Mouse (Mus musculus): ENCODE data around the gene Kmt2c.
"Not testable (repeated sequence)": the region's sequence is repeated elsewhere in the genome, so short reads cannot be mapped to it uniquely, and the experiment has no call there.

The Kmt2c gene

DNA sequence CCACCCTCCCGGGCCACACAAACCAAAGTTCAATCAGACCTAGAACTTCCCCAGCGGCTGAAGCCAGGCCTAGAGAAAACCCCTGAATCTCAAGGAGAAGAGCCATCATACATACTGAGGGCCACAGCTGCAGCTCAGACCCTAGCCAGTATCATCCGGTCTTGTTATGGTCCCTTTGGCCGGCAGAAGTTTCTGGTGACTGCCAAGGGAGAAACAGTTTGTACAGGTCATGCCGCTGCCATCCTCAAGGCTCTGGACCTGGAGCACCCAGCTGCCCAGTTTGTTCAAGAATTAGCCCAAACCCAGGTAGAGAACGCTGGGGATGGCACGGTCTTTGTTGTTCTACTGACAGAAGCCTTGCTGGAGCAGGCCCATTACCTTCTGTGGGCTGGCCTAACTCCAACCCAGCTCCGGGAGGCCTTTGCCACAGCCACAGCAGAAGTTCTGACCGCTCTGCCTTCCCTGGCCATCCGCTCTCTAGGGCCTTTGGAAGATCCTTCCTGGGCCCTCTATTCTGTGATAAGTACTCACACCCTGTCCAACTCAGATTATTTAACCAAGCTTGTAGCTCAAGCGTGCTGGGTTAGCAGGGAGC, 17.8 kb upstream of the Kmt2c start:
- DNase-seq (ENCODE audit: low spot score in 2 of 2) = no peak

DNA sequence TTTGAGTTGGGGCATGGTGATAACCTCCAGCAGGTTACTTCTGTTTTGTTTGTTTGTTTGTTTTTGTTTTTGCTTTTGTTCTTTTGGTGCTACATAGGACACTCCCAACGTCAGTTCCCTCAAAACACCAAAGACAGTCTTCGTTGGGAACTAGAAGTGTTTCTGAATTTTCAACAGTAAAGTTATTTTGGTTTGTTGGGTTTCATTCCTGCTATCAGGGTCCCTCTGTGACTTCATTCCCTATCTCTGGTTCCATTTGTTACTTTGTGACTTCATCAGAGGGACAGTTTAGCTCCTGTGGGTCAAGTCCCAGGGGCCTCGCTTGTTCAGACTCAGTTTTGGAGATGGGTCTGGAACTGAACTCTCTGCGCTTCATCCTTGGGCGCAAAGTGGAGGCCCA, 17.2 kb upstream of the Kmt2c start, which contains the start of gene Cct8l1:
Gene Cct8l1, plus strand, starts transcription at position 301 of the 400 bp plus-strand sequence.
- DNase-seq (ENCODE audit: low spot score in 2 of 2) = no peak

DNA sequence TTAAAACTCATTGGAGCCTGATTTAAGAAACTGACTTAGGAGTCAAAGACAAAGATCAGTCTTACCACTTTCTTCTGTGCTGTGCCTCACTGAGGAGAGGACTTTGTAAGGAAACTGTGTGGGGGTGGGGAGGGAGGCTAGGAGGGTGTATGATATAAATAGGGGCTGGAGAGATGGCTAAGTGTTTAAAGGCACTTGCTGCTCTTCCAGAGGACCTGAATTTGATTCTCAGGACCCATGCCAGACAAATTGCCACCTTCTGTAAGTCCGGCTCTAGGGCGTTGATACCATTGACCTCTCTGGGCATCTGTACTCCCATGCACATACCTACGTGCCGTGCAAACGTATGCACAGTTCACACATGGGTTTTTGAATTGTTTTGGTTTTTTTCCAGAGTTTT, 7.5 kb upstream of the Kmt2c start:
- DNase-seq (ENCODE audit: low spot score in 2 of 2) = no peak

DNA sequence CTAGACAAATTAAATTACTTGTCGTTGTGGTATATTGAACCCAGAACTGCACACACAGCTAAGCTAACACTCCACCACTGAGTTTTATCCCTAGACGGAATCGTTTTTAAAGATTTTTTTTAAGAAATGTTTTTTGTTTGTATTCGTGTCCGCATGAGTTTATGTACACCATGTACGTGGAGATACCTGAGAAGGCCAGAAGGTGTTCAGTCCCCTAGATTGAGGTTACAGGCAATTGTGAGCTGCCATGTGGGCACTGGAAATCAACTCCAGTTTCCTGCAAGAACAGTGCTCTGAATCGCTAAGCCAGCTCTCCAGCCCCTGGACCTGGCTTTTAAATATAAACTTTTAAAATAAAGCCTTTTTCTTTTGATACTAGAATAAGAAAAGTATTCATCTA, 2.1 kb upstream of the Kmt2c start:
- DNase-seq (ENCODE audit: low spot score in 2 of 2) = no peak

DNA sequence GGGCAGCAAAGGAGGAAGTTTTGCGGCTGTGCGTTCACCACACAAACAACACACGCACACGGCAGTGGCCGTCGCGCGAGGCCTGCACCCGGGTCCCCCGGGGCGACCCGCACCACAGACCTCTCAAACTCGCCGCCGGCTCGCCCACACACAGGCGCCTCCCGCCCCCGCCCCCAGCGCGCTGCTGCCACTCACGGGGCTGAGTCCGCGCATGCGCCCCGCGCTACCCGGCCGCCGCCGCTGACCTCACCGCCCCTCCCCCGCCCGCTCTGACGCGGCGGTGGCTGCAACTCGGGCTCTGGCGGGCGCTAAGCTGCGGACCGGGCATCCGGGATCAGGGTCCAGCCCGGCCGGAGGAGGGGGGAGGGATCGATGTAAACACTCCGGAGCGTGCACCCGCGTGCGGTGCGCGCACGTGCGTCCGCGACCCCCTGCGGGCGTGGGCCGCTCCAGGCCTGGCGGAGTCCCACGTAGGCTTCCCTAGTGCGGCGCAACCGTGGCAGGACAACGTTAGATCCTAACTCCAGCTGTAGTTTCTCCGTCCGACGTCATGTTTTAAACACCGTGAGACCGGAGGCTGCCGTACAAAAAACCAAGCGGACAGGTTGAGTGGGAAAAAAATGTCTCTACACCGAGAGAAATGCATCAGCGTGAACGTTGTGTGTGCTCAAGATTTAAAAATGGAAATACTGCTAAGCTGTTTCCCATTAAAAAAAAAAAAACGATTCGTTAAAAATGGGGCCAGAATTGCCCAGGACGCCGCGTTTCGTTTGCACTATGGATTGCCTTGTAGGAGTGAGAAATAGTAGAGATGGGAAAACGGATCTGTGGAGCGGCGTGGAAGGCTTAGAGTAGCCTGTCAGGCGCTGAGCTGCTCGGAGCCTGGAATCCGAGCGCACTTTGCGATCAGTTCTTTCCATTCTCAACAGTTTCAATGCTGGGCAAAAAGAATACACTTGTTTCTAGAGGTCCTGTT, 1.1 kb upstream of the Kmt2c start:
- peak; percentile 98 for DNase-seq (ENCODE audit: low spot score in 2 of 2)

DNA sequence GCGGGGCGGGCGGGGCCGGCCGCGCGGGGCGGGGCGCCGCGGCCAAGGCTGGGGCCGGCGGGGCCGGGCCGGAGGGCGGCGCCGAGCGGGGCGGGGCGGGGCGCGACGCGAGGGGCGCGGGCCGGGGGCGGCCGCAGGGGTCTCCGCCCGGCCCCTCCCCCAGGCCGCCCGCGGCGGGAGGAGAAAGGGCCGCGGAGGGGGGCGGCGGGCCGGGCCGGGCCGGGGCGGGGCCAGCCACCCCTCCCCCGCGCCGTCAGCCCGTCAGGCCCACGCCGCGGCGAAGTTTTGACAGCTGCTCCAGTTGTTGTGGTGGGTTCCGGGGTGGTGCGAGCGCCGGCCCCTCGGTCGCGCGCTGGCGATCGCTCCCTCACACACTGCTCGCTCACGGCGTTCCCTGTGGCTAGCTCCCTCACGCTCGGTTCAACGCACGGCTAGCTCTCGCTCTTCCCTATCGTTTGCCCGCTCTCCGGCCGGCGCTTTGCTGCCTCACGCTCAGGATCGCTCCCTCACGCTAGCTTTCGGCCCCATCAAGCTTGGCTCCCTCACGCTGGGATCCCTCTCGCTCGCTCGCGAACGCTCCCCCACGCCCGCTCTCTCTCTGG, 339 bp upstream of the Kmt2c start:
- DNase-seq (ENCODE audit: low spot score in 2 of 2) = peak; percentile 84 to 87

DNA sequence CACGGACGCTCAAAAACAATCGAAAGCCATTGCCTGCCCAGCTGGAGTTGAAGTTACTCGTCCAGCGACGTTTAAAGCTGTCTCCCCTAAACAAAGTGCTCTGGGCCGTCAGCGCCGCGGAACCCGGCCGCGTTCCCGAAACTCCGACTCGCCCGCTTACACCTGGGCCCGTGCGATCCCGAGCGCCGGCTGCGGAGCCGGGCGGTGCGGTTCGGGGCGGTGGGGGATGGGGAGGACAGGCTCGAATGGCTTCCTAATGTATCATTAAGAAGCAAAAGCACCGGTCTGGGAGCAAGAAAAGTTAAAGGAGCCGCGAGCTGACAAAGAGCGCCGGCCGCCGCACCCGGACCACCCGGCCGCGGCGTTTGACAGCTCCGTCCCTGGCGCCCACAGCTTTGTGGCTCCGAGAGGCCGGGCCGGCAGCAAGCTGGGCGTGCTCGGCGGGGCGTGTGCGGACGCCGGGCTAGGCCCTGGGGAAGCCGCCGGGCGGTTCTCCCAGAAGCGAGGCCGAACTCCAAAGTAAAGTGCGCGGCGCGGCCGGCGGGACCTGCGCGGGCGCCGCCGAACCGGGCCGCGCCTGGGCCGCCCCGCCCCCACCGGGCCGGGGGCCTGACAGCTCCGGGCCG, 750 bp downstream of the Kmt2c start:
- peak; percentile 56 to 60 for DNase-seq (ENCODE audit: low spot score in 2 of 2)

DNA sequence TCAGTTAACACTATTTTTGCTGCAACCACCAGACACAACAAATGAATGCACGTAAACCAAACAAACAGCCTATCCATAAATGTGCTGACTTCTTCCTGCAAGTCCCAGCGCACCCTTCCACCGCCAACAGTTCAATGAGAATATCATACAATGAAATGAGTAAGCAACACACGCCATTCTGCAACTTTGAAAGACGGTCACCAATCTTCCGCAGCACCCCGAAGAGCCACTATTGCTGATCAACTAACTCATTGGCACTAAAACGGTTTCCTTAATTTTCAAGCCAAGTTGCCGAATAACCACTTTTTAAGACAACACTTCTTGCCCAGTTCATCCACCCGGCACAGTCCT, 1.2 kb downstream of the Kmt2c start:
- DNase-seq (ENCODE audit: low spot score in 2 of 2) = peak in 1 of 2 experiments; percentile 30

DNA sequence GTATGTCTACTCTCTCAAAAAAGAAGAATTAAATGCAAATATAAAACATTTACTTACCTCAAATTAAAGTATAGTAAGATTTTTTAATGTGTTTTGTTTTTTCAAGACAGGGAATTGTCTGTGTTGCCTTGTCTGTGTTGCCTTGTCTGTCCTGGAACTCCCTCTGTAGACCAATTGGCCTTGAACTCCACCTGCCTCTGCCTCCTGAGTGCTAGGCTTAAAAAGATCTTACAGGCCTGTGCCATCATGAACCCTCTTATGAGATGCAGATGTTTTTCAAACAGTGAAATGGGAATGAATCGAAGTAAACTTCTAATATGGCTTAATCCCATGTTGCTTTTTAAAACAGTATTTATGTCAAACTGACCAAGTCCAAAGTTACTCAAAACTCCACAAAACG, 1.9 kb downstream of the Kmt2c start:
- no peak for DNase-seq (ENCODE audit: low spot score in 2 of 2)

DNA sequence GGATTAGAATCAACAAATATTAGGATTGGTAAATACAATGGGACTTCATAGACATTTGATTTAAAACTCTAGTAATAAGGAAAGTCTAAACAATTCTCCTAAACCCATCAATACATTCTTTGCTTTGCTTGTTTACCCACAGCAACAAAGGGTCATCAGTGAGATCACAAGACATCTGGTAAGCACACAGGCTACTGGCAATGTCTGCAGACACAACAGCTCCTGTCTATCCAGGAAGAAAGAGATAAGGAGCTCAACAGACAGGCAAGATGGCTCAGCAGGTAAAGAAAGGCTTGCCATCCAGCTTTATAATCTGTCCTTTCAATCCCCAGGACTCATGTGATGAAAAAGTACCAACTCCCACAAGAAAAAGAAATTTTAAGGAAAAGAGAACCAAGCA, 19.7 kb downstream of the Kmt2c start:
- no peak for DNase-seq (ENCODE audit: low spot score in 2 of 2)

DNA sequence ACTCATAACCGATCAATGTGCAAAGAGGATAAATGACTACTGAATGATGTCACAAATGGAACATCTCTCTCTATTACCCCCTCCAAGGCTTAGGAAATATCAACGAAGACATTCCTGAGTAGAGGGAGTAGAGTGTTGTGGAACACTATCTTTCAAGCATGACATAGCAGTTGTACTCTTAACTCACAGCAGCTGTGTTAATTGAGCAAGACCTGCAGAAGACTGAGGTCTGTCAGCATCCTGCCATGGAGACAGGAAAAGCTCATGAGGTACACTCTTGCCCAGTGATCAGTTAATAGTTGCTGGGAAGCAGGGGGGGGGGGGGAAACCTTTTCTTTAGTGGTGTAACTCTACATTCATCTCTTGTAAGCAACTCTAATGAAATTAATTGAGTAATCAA, 22.8 kb downstream of the Kmt2c start:
- no peak for DNase-seq (ENCODE audit: low spot score in 2 of 2)

DNA sequence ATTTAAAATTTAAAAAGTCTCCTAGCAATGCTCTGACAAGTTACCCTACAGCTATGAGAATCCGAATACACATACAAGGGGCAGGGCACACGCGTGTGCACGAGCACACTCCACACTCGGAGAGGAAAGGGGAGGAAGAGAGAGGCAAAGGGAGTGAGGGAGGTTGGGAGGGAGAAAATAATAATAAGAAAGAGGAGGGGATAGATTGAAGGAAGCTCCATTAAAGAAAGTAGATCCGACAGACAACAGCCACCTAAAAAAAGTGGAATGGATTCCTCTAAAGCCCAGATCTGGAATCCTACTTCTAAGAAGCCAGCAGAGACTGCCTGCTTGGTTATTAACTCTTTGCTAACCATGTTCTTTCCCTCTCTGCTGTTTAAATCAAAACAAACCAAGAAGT, 26.5 kb downstream of the Kmt2c start:
- DNase-seq (ENCODE audit: low spot score in 2 of 2) = no peak

DNA sequence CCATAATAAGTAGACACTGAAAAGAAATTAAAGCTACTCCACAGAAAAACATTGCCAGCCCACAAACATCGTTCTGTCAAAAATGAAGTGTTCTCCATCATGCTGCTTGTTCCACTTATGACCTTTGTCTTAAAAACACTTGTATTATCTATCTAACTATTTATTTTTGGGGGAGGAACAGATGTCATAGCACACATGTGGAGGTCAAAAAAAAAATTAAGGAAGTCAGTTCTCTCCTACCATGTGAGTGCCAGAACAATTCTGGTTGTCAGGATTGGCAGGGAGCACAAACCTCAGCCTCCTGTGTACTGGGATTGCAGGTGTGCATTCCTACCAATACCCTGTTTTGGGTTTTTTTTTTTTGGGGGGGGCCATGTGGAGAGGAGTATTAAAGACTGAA, 36.6 kb downstream of the Kmt2c start:
- no peak for DNase-seq (ENCODE audit: low spot score in 2 of 2)

DNA sequence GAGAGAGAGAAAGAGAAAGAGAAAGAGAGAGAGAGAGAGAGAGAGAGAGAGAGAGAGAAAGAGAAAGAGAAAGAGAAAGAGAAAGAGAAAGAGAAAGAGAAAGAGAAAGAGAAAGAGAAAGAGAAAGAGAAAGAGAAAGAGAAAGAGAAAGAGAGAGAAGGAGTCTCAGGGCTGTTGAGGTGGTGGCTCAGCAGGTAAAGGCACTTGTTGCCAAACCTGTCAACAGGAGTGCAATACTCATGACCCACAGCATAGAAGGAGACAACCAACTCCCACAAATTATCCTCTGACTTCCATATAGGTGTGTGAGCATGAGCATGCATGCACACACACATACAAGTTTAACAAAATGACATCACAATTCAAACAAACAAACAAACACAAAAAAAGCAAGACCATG, 43.2 kb downstream of the Kmt2c start:
- not testable (repeated sequence) for DNase-seq (ENCODE audit: low spot score in 2 of 2)

DNA sequence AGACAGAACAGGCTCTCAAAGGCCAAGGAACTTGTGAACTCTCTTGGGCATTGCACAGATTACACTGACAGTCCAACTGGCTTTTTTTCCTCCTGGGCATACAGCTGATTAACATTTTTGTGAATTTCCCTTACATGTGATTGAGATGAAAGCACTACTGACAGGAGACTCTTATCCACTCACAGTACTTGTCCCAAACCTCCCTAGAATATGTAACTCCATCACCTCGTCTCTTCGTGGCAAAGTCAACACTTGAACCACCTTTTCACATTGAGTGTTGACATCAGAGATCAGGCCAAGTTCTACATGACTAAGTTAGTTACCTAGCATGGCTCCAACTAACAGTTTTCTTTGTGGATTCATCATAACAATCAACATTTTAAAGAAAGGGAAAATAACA, 45.9 kb downstream of the Kmt2c start:
- no peak for DNase-seq (ENCODE audit: low spot score in 2 of 2)

DNA sequence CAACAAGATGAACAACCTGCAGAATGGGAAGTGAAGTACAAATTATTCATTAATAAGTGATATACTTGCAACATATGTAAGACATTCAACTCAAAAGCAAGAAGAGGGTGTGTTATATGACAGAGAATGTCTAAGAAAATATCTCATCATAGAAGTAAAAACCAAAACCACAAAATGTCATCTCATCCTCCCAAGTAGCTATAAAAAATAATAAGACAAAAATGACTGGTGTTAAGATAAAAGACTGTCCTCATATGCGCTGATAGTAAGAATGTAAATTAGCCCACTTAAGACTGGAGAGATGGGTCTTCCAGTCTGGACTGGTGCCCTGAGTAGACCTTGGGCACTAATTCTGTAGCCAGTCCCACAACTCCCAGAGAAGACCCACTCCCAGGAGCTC, 61.1 kb downstream of the Kmt2c start:
- no peak for DNase-seq (ENCODE audit: low spot score in 2 of 2)

DNA sequence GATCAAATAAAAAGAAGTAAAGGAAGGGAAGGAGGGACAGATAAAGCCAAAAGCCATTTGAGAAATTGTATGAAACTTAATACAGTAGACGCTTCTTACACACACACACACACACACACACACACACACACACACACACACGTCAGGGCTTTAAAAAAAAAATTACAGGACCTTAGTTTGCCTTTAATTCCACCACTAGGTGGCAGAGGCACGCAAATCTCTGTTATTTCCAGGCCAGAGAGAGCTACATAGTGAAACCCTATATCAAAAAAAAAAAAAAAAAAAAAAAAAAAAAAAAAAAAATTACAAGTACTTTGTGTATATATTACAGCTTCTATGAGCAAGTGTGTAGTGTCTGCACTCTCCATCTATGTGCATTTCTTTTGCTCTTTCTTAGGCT, 62.5 kb downstream of the Kmt2c start:
- peak; percentile 52 to 60 for DNase-seq (ENCODE audit: low spot score in 2 of 2)

DNA sequence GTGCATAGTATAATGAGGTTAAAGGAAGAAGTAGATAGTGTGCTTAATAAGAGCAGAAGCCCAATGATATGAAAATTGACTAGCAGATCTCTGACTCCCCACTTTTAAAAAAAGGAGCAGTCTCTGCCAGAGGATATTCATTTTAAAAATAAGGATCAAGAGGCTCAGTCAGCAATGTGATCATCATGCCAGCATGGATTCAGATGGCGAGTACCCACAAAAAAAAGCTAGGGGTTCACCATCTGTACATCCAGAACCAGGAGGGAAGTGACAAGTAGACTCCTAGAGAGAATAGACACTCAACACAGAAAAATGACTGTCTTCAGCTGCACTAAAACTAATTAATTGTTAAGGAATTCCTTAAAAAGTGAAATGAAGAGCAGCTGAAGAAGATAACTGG, 76.0 kb downstream of the Kmt2c start:
- DNase-seq (ENCODE audit: low spot score in 2 of 2) = no peak

DNA sequence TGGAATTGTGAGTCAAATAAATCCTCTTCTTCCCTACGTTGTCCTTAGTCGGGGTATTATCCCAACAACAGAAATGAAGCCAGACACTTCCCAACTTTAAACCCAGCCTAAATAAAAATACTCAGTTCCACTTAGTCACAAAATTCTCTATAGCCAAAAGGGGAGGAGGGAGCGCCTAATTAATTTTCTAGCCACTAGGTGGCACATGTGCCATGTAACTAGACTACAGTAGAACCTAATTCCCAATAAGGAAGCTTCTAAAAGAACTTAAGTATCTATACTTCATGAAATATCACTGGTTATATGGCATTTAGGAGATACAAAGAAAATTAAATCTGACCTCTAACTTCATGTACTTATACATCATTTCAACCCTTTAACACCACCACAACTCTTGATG, 78.0 kb downstream of the Kmt2c start:
- peak; percentile 70 to 75 for DNase-seq (ENCODE audit: low spot score in 2 of 2)

DNA sequence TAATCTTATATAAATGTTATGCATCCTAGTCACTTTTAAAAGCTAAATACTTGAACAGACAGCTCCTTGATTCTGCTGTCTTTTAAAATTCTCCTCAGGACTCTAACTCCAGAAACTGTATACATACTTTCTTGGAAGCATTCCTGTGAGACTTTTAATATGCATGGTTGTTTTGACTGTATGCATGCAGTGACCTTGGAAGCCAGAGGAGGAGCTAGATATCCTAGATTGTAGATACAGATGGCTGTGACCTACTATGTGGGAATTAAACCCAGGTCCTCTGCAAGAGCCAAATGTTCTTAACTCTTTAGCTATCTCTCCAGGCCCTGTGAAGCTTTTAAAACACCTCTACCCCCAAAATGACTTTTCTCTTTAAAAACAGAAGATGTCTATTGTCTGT, 83.2 kb downstream of the Kmt2c start:
- no peak for DNase-seq (ENCODE audit: low spot score in 2 of 2)

DNA sequence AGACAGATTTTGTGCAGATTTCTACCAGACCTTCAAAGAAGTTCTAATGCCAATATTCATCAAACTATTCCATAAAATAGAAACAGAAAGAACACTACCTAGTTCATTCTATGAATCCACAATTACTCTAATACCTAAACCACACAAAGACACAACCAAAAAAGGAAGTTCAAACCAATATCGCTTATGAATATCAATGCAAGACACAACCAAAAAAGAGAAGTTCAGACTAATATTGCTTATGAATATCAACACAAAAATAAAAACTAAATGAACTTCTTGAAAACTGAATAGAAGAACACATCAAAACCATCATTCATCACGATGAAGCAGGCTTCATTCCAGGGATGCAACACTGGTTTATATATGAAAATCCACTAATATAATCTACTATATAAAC, 101.9 kb downstream of the Kmt2c start:
- no peak for DNase-seq (ENCODE audit: low spot score in 2 of 2)

DNA sequence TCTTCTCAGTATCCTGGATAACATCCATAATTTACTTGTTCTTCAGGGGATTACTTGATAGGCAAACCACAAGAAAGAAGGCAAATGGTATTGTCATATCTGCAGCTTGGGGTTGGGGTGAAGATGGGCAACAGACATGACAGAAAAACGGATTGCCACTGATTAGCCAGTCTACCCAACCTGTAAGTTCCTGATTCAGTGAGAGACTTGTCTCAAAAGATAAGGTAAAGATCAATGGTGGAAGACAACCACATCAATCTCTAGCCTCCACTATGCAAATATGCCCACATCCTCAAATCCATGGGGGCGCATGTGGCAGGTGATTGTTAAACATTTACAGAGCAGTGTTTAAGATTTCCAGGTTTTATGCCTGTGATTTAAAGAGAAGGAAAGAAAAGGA, 105.9 kb downstream of the Kmt2c start:
- DNase-seq (ENCODE audit: low spot score in 2 of 2) = no peak
